Mouse (Mus musculus) fibroblast of lung, adult 2 months (primary cell): ENCODE results near the gene Dmrta1.
"Not testable (repeated sequence)": the region's sequence is repeated elsewhere in the genome, so short reads cannot be mapped to it uniquely, and the experiment has no call there.

Source experiments
- DNase-seq: peaks from one replicate; pipeline ENCODE4 v3.0.0-alpha.2; 2011; ENCODE audit warnings: low read depth

Dmrta1 gene

GRCm38 (mm10) chr4:89679195-89679594, at the start of gene Dmrta1:
Dmrta1 (plus strand) TSS chr4:89679436.
- DNase-seq, result no peak

GRCm38 (mm10) chr4:89630374-89631079, 48.7 kb upstream of the Dmrta1 start:
- no peak for DNase-seq

- DNase-seq, result no peak
These were observed 47.7 kb upstream of the Dmrta1 start for GRCm38 (mm10) chr4:89631560-89631959.

- no peak for DNase-seq
These were observed 40.6 kb upstream of the Dmrta1 start for GRCm38 (mm10) chr4:89638651-89639050.

- no peak for DNase-seq
These were observed 34.8 kb upstream of the Dmrta1 start for GRCm38 (mm10) chr4:89644235-89645115.

GRCm38 (mm10) chr4:89650352-89651311, 28.6 kb upstream of the Dmrta1 start:
- no peak for DNase-seq

GRCm38 (mm10) chr4:89651312-89651686, 27.9 kb upstream of the Dmrta1 start:
- DNase-seq, result no peak

GRCm38 (mm10) chr4:89651779-89652178, 27.5 kb upstream of the Dmrta1 start:
- DNase-seq, result no peak

- no peak for DNase-seq
These were observed 15.8 kb upstream of the Dmrta1 start for GRCm38 (mm10) chr4:89663406-89663805.

- DNase-seq, result no peak
These were observed 4.5 kb upstream of the Dmrta1 start for GRCm38 (mm10) chr4:89674711-89675110.

GRCm38 (mm10) chr4:89677903-89678302, 1.3 kb upstream of the Dmrta1 start:
- no peak for DNase-seq

GRCm38 (mm10) chr4:89678713-89679112, 523 bp upstream of the Dmrta1 start:
- DNase-seq, result no peak

GRCm38 (mm10) chr4:89687961-89688803, 8.9 kb downstream of the Dmrta1 start:
- DNase-seq, result no peak

- DNase-seq, result no peak
These were observed 9.7 kb downstream of the Dmrta1 start for GRCm38 (mm10) chr4:89688804-89689497.

GRCm38 (mm10) chr4:89691936-89692335, 12.7 kb downstream of the Dmrta1 start:
- DNase-seq, result no peak

- DNase-seq, result no peak
These were observed 13.5 kb downstream of the Dmrta1 start for GRCm38 (mm10) chr4:89692780-89693179.

GRCm38 (mm10) chr4:89695589-89695988, 16.4 kb downstream of the Dmrta1 start:
- no peak for DNase-seq

GRCm38 (mm10) chr4:89697951-89698350, 18.7 kb downstream of the Dmrta1 start:
- no peak for DNase-seq

GRCm38 (mm10) chr4:89723526-89724190, 44.4 kb downstream of the Dmrta1 start:
- DNase-seq, result not testable (repeated sequence)
